In genomic region chr6:7199046-7199599, GRCm38 (mm10) we compare ENCODE assay signal across 28 mouse cellular contexts.
A peak's percentile ranks its signal among the peaks of the same experiment; 100 is the strongest.
DNase-seq lines count a peak whose midpoint lies in the region; ATAC-seq and TF ChIP-seq lines count a peak whose summit lies in the region.
"Had no signal": no experiment of that assay in that cellular context is flagged by ENCODE, and none has a peak within 500 bp of the region (broad histone marks: within the 10 kb centered on the region; RNA-seq: fewer than 3 reads in every experiment).

No protein-coding gene starts in this region.

- intact Hi-C loops in left cerebral cortex, postnatal 14 days (cut with DNase I), result no loop called here

- no peak overlapping the region for H3K4me2 ChIP-seq in hindbrain, embryonic 16.5 days (ENCODE audit: low read length)
- H3K4me2 ChIP-seq in hindbrain, embryonic 13.5 days, result no peak overlapping the region
- no peak overlapping the region for H3K4me2 ChIP-seq in midbrain, embryonic 15.5 days
- no peak overlapping the region for H3K4me2 ChIP-seq in midbrain, embryonic 13.5 days (replicated peaks)
- H3K4me2 ChIP-seq: embryonic facial prominence, embryonic 13.5 days; forebrain, embryonic 12.5 days; forebrain, embryonic 15.5 days; heart, embryonic 13.5 days; intestine, embryonic 15.5 days had no signal

- no peak overlapping the region for H3K4me3 ChIP-seq in hindbrain, embryonic 16.5 days (ENCODE audit: low read length)
- no peak overlapping the region for H3K4me3 ChIP-seq in hindbrain, embryonic 13.5 days
- no peak overlapping the region for H3K4me3 ChIP-seq in midbrain, embryonic 15.5 days
- H3K4me3 ChIP-seq in midbrain, embryonic 13.5 days (replicated peaks), result no peak overlapping the region
- H3K4me3 ChIP-seq: embryonic facial prominence, embryonic 10.5 days; embryonic facial prominence, embryonic 13.5 days; erythroblast, embryonic 14.5 days; forebrain, embryonic 12.5 days; forebrain, embryonic 15.5 days; heart, adult 2 months; heart, embryonic 10.5 days; heart, embryonic 13.5 days; intestine, embryonic 15.5 days had no signal

- no peaks in the 10 kb centered on the region for H3K27me3 ChIP-seq in hindbrain, embryonic 16.5 days (replicated peaks; ENCODE audit: control insufficient read depth, insufficient read depth, low read length)
- no peaks in the 10 kb centered on the region for H3K27me3 ChIP-seq in hindbrain, embryonic 13.5 days
- no peaks in the 10 kb centered on the region for H3K27me3 ChIP-seq in midbrain, embryonic 15.5 days (replicated peaks)
- H3K27me3 ChIP-seq in midbrain, embryonic 13.5 days, result no peaks in the 10 kb centered on the region
- H3K27me3 ChIP-seq: embryonic facial prominence, embryonic 13.5 days; forebrain, embryonic 12.5 days; forebrain, embryonic 15.5 days; heart, embryonic 13.5 days; intestine, embryonic 15.5 days had no signal

- TF ChIP-seq CTCF in brain, embryonic 14.5 days (IDR thresholded peaks at IDR 0.05; ENCODE audit: borderline replicate concordance, extremely low read depth, insufficient read depth, insufficient read length), result no peak

- no peak overlapping the region for H3K27ac ChIP-seq in hindbrain, embryonic 16.5 days (ENCODE audit: low read depth, low read length)
- no peak overlapping the region for H3K27ac ChIP-seq in hindbrain, embryonic 13.5 days
- no peak overlapping the region for H3K27ac ChIP-seq in midbrain, embryonic 15.5 days
- H3K27ac ChIP-seq in midbrain, embryonic 13.5 days, result no peak overlapping the region
- H3K27ac ChIP-seq: embryonic facial prominence, embryonic 10.5 days; embryonic facial prominence, embryonic 13.5 days; forebrain, embryonic 12.5 days; forebrain, embryonic 15.5 days; heart, adult 2 months; heart, embryonic 10.5 days; heart, embryonic 13.5 days; intestine, embryonic 15.5 days had no signal

- WGBS in hindbrain, embryonic 16.5 days, result 51% methylated on average over 8 of the region's 8 CpGs
- 58% methylated on average over 8 of the region's 8 CpGs for WGBS in hindbrain, embryonic 13.5 days
- 61% methylated on average over 8 of the region's 8 CpGs for WGBS in midbrain, embryonic 15.5 days
- 71% methylated on average over 8 of the region's 8 CpGs for WGBS in midbrain, embryonic 13.5 days

- no peaks in the 10 kb centered on the region for H3K9me3 ChIP-seq in hindbrain, embryonic 16.5 days (ENCODE audit: control insufficient read depth, low read length)
- no peaks in the 10 kb centered on the region for H3K9me3 ChIP-seq in hindbrain, embryonic 13.5 days
- H3K9me3 ChIP-seq in midbrain, embryonic 15.5 days, result no peaks in the 10 kb centered on the region
- no peaks in the 10 kb centered on the region for H3K9me3 ChIP-seq in midbrain, embryonic 13.5 days
- H3K9me3 ChIP-seq: embryonic facial prominence, embryonic 10.5 days; embryonic facial prominence, embryonic 13.5 days; forebrain, embryonic 12.5 days; forebrain, embryonic 15.5 days; heart, embryonic 10.5 days; heart, embryonic 13.5 days; intestine, embryonic 15.5 days had no signal

- H3K4me1 ChIP-seq in hindbrain, embryonic 16.5 days (ENCODE audit: control insufficient read depth, insufficient read depth, low read depth, low read length), result no peaks in the 10 kb centered on the region
- no peaks in the 10 kb centered on the region for H3K4me1 ChIP-seq in hindbrain, embryonic 13.5 days (replicated peaks)
- H3K4me1 ChIP-seq in midbrain, embryonic 15.5 days, result no peaks in the 10 kb centered on the region
- H3K4me1 ChIP-seq in midbrain, embryonic 13.5 days (replicated peaks), result no peaks in the 10 kb centered on the region
- H3K4me1 ChIP-seq: embryonic facial prominence, embryonic 10.5 days; embryonic facial prominence, embryonic 13.5 days; forebrain, embryonic 12.5 days; forebrain, embryonic 15.5 days; heart, embryonic 10.5 days; heart, embryonic 13.5 days; intestine, embryonic 15.5 days had no signal

- no peak for TF ChIP-seq POLR2A in brain, embryonic 14.5 days (IDR thresholded peaks at IDR 0.05; ENCODE audit: borderline replicate concordance, extremely low read depth, insufficient read depth, insufficient read length, poor library complexity, severe bottlenecking)

- no peaks in the 10 kb centered on the region for H3K36me3 ChIP-seq in hindbrain, embryonic 16.5 days (ENCODE audit: control insufficient read depth, insufficient read depth, low read length)
- no peaks in the 10 kb centered on the region for H3K36me3 ChIP-seq in hindbrain, embryonic 13.5 days
- H3K36me3 ChIP-seq in midbrain, embryonic 15.5 days (replicated peaks), result no peaks in the 10 kb centered on the region
- no peaks in the 10 kb centered on the region for H3K36me3 ChIP-seq in midbrain, embryonic 13.5 days
- H3K36me3 ChIP-seq: embryonic facial prominence, embryonic 10.5 days; embryonic facial prominence, embryonic 13.5 days; forebrain, embryonic 12.5 days; forebrain, embryonic 15.5 days; heart, embryonic 10.5 days; heart, embryonic 13.5 days; intestine, embryonic 15.5 days had no signal

- H3K9ac ChIP-seq in hindbrain, embryonic 16.5 days (ENCODE audit: low read depth, low read length), result no peak overlapping the region
- H3K9ac ChIP-seq in hindbrain, embryonic 13.5 days, result no peak overlapping the region
- H3K9ac ChIP-seq in midbrain, embryonic 15.5 days, result no peak overlapping the region
- H3K9ac ChIP-seq in midbrain, embryonic 13.5 days (replicated peaks), result no peak overlapping the region
- H3K9ac ChIP-seq: embryonic facial prominence, embryonic 13.5 days; forebrain, embryonic 12.5 days; forebrain, embryonic 15.5 days; heart, embryonic 13.5 days; intestine, embryonic 15.5 days had no signal

- ATAC-seq in hindbrain, embryonic 16.5 days, result peak; percentile 58; the same call in 1 of the 2 replicates
- no peak for ATAC-seq in hindbrain, embryonic 13.5 days (ENCODE audit: low FRiP score)
- ATAC-seq in midbrain, embryonic 15.5 days (replicated peaks), result peak; percentile 73; the same call in 1 of the 2 replicates
- ATAC-seq in midbrain, embryonic 13.5 days, result no peak
- ATAC-seq: activated CD4-positive, CD25-positive, alpha-beta regulatory T cell, adult 4 months; CD4-positive, CD25-positive, alpha-beta regulatory T cell, adult 4 months; forebrain, embryonic 15.5 days; intestine, embryonic 15.5 days had no signal

- DNase-seq in brain, embryonic 14.5 days (ENCODE audit: low read depth), result peak; percentile 23
- peak; percentile 27 for DNase-seq in retina, embryonic 14.5 days (ENCODE audit: low spot score)
- DNase-seq in heart, adult 11 months, result no peak
- DNase-seq in left cerebral cortex, postnatal 14 days (ENCODE audit: low spot score in 2 of 2), result no peak
- DNase-seq: adrenal gland, adult 8-10 months; adrenal gland, postnatal 25 days; cerebellum, adult 11 months; cerebellum, adult 2 months; cerebellum, adult 9-11 months; cerebellum, postnatal 25 days; gastrocnemius, postnatal 25 days; heart, adult 2 months; heart, postnatal 14 days; heart, postnatal 4 days had no signal

Comparison
In these comparisons a context has a peak if more than half of its experiments do, and no peak if none do; other contexts are left out.
1. ATAC-seq: peak in hindbrain, embryonic 16.5 days (single experiment) and midbrain, embryonic 15.5 days (single experiment); none in hindbrain, embryonic 13.5 days (single experiment) and midbrain, embryonic 13.5 days (single experiment).
2. DNase-seq: peak in brain, embryonic 14.5 days (single experiment) and retina, embryonic 14.5 days (single experiment); none in heart, adult 11 months (single experiment) and left cerebral cortex, postnatal 14 days (0 of 2).